Mouse (Mus musculus) forebrain, embryonic 14.5 days (tissue): Measurements from ENCODE around the gene Mad1l1. TPM values are rescaled to one million over a fixed set of nuclear protein-coding genes. Genes with fewer than 3 reads are reported as not detected.

Experiments used
- ATAC-seq: fragments of 200-750 bp; cut with Nextera tagmentation; 2 replicates; pipeline ENCODE4 v1.8.0; 2017; ENCODE audit warnings: mild to moderate bottlenecking, moderate library complexity
- DNase-seq: peaks from one replicate; pipeline ENCODE4 v3.0.0-alpha.2; 2015; ENCODE audit warnings: low spot score
- H3K27ac ChIP-seq: fragments of 300-500 bp; sonication (generic); 2 replicates; pipeline ENCODE4 v1.5.1; 2014; ENCODE audit warnings: low read depth, mild to moderate bottlenecking, control low read depth, low read length, moderate library complexity
- H3K27me3 ChIP-seq: fragments of 300-500 bp; sonication (generic); replicated peaks from 2 replicates; pipeline ENCODE4 v1.6.1; 2014; ENCODE audit warnings: low read length, control low read depth, mixed read lengths; ENCODE audit not compliant: control insufficient read depth, insufficient read depth
- H3K36me3 ChIP-seq: fragments of 300-500 bp; sonication (generic); 2 replicates; pipeline ENCODE4 v1.6.1; 2014; ENCODE audit warnings: low read length, control low read depth; ENCODE audit not compliant: control insufficient read depth, insufficient read depth
- H3K4me1 ChIP-seq: fragments of 300-500 bp; sonication (generic); 2 replicates; pipeline ENCODE4 v1.6.1; 2014; ENCODE audit warnings: antibody characterized with exemption, low read length, control low read depth; ENCODE audit not compliant: control insufficient read depth, insufficient read depth
- H3K4me2 ChIP-seq: fragments of 300-500 bp; sonication (generic); 2 replicates; pipeline ENCODE4 v1.6.1; 2014; ENCODE audit warnings: mild to moderate bottlenecking, control low read depth, low read length
- H3K4me3 ChIP-seq: fragments of 300-500 bp; sonication (generic); 2 replicates; pipeline ENCODE4 v1.5.1; 2014; ENCODE audit warnings: low read depth, low read length, control low read depth
- H3K9ac ChIP-seq: fragments of 300-500 bp; sonication (generic); 2 replicates; pipeline ENCODE4 v1.6.1; 2014; ENCODE audit warnings: mild to moderate bottlenecking, low read length, control low read depth, moderate library complexity
- H3K9me3 ChIP-seq: fragments of 300-500 bp; sonication (generic); replicated peaks from 2 replicates; pipeline ENCODE4 v1.6.1; 2016; ENCODE audit warnings: low read length, control low read depth, mixed read lengths; ENCODE audit not compliant: control insufficient read depth
- WGBS: fragments of 180-500 bp; shearing (Covaris S2); extraction: QIAGEN DNeasy Blood & Tissue Kit; methylation state at CpG from one replicate; pipeline ENCODE4 v1.1.7; 2014; 5-methylcytosine and 5-hydroxymethylcytosine counted together
- polyA plus RNA-seq: library from polyadenylated mRNA; unstranded; fragments of >200 nt; fragmentation: Nextera tagmentation; extraction: Ambion mirVana; gene quantifications from 2 replicates; pipeline ENCODE4 v1.2.1, GENCODE M21; 2014

Mad1l1 gene
- polyA plus RNA-seq, 1 experiment from 2014 or later: 29.2 TPM

DNA sequence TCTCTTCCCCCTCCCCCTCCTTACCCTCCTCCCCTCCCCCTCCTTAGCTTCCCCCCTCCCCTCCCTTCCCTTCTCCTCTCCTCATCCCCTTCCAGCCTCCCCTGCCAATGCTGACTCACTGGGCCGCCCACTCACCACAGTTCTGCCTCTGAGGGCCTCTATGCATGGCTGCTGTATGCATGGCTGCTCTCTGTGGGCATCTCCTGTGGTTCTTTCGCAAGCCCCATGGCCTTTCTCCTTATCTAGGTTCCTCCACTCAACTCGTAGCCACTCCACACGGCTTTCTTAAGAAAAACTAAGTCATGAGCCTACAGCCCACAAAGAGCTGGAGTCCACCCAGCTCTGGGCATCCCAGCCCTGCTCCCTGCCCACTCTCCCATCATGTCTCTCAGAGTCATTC, 172.1 kb downstream of the Mad1l1 start:
- Histone ChIP-seq H3K36me3 (no peaks in the 10 kb centered on the region), H3K4me3 (no peak overlapping the region), H3K27ac (no peak overlapping the region), H3K4me1 (no peaks in the 10 kb centered on the region), H3K27me3 (no peaks in the 10 kb centered on the region), H3K9me3 (no peaks in the 10 kb centered on the region), H3K4me2 (no peak overlapping the region), H3K9ac (no peak overlapping the region)
- no peak for DNase-seq
- no peak for ATAC-seq
- 89% methylated on average over 4 of the region's 4 CpGs for WGBS

DNA sequence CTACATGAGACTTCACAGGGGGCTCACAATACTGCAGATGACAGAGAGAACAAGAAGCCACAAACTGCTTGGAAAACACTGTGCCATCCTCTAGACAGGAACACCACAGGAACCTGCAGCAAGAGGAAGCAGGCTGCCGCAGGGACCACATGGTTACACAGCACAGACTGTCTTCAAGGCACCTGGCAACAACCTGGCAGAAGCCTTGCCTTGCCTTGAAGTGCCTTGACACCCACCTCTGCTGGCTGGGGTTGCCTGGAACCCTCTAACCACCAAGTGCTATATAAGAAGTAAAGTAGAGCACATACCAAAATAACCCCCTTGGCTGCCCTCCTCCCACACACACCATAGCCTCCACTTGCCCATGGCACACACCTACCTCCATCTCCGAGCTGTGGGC, 177.8 kb downstream of the Mad1l1 start:
- no peak overlapping the region for H3K4me2 ChIP-seq
- H3K27me3 ChIP-seq: no peaks in the 10 kb centered on the region
- no peaks in the 10 kb centered on the region for H3K4me1 ChIP-seq
- no peaks in the 10 kb centered on the region for H3K36me3 ChIP-seq
- DNase-seq: no peak
- H3K27ac ChIP-seq: no peak overlapping the region
- no peak overlapping the region for H3K9ac ChIP-seq
- no peak for ATAC-seq
- no peak overlapping the region for H3K4me3 ChIP-seq
- H3K9me3 ChIP-seq: no peaks in the 10 kb centered on the region
- 95% methylated on average over 2 of the region's 2 CpGs for WGBS

DNA sequence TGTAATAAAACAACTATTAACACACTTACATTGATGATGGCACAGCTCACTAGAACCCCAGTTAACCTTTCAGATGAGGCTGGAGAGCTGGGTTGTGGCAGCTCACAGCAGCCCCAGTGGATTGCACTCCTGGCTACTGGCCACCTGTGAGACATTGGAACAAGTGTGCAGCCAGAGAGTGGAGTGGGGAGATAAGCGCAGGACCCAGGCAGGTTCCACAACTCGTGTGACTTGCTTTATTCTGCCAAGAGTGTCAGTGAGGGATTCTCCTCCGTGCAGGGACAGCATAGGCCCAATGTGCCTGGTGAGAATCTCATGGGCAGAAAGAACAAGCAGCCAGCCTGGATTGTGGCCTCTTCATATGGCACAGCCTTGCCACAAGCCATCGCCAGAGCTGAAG, 180.0 kb downstream of the Mad1l1 start:
- no peak overlapping the region for H3K27ac ChIP-seq
- ATAC-seq: no peak
- no peak for DNase-seq

DNA sequence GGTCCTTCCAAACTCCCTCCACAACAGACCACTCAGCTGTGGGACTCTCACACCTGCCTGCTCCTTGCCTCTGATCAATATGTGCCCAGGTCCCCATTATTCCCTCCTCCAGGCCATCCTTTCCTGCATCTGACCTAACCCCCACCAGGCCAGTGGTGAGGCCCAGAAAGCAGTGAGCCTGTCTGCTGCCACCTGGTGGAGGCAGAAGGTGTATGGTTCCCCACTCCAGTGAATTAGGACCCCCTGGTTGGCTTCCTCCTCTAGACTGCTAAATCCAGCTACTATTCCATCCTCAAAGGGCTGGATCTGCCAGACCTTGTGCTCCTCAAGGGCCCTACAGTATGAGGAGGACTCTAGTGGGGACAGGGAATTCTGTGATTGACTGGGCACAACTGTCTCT, 181.1 kb downstream of the Mad1l1 start:
- no peaks in the 10 kb centered on the region for H3K36me3 ChIP-seq
- H3K27me3 ChIP-seq: no peaks in the 10 kb centered on the region
- no peak overlapping the region for H3K4me2 ChIP-seq
- ATAC-seq (peak; percentile 42; the same call in 1 of the 2 replicates), DNase-seq (peak; percentile 72)
- no peak overlapping the region for H3K4me3 ChIP-seq
- no peak overlapping the region for H3K9ac ChIP-seq
- H3K27ac ChIP-seq: no peak overlapping the region
- peaks cover 4% of the 10 kb centered on the region; the same call in 1 of the 2 replicates for H3K4me1 ChIP-seq
- H3K9me3 ChIP-seq: no peaks in the 10 kb centered on the region

More for the DNA sequence above, 180.0 kb downstream of the Mad1l1 start:
- Histone ChIP-seq H3K36me3 (no peaks in the 10 kb centered on the region), H3K9me3 (no peaks in the 10 kb centered on the region), H3K4me1 (no peaks in the 10 kb centered on the region), H3K9ac (no peak overlapping the region), H3K4me2 (no peak overlapping the region), H3K27me3 (no peaks in the 10 kb centered on the region), H3K4me3 (no peak overlapping the region)
- 91% methylated on average over 4 of the region's 4 CpGs for WGBS

DNA sequence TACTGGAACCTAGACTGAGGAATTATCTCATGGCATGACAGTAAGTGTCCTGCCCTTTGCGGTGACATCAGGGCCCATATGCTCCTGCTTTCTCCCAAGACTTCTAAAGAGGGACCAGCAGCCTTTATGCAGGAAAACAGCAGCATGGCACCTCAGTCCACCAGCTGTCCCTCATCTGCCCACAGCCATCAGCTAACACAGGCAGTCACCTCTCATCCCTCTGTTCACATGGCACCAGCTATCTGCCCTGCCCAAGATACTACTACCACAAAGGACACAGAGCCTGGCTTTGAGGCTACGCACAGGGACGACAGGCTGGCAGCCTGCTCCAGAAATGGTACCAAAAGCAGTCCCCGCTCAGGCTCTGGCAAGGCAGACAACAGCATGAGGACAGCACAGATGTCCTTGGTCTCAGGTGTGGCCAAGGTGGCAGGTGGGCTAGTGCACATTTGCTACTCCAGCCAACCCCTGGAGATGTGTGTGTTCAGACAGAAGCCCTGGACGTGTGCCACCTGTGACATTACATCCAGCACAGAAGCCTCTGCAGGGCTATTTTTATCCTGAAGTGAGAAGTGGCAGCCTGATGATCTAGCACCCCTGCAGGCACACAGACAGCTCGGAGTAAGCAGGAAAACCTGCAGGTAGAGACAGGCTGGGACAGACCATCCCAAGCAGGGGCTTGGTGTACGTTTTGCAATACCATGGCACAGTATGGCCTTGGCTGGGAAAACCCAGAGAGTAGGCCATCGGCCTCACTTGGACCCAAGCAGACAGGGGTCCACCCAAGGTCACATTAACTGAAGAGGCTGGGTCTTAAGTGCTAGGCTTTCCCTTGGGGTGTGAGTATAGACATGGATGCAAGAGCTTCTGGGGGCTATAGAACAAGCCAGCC, 185.4 kb downstream of the Mad1l1 start:
- Histone ChIP-seq H3K4me1 (peaks cover 4% of the 10 kb centered on the region; the same call in 1 of the 2 replicates), H3K9ac (no peak overlapping the region), H3K9me3 (no peaks in the 10 kb centered on the region), H3K4me3 (no peak overlapping the region), H3K4me2 (no peak overlapping the region), H3K27ac (0 out of 2 replicates have a peak overlapping the region, but pooled peaks have one; percentile 15), H3K27me3 (no peaks in the 10 kb centered on the region), H3K36me3 (no peaks in the 10 kb centered on the region)
- WGBS: 78% methylated on average over 8 of the region's 8 CpGs
- ATAC-seq (no peak), DNase-seq (peak; percentile 44)

DNA sequence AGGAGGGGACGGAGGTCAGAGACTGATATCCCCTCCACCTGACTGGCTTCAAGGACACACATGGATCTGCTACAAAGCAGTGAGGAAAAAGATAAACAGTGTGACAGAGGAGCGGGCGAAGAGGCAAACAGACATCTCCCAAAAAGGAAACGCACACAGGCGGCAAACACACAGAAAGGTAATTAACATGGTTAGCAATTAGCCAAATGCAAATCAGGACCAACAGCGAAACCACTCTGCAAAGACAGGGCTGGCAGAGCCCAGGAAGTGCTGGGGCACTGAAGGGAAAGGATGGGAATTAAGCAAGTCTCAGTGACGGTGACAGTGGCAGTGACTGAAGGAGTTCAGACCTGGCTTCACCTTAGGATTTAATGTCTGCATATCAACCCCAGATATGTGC, 187.3 kb downstream of the Mad1l1 start:
- ATAC-seq: no peak
- DNase-seq: peak; percentile 63
- 42% methylated on average over 7 of the region's 7 CpGs for WGBS
- Histone ChIP-seq H3K4me3 (no peak overlapping the region), H3K9ac (no peak overlapping the region), H3K36me3 (no peaks in the 10 kb centered on the region), H3K9me3 (no peaks in the 10 kb centered on the region), H3K4me1 (peaks cover 4% of the 10 kb centered on the region; the same call in 1 of the 2 replicates), H3K4me2 (no peak overlapping the region), H3K27me3 (0 out of 2 replicates have a peak, but pooled peaks cover 3% of the 10 kb centered on the region), H3K27ac (no peak overlapping the region)

DNA sequence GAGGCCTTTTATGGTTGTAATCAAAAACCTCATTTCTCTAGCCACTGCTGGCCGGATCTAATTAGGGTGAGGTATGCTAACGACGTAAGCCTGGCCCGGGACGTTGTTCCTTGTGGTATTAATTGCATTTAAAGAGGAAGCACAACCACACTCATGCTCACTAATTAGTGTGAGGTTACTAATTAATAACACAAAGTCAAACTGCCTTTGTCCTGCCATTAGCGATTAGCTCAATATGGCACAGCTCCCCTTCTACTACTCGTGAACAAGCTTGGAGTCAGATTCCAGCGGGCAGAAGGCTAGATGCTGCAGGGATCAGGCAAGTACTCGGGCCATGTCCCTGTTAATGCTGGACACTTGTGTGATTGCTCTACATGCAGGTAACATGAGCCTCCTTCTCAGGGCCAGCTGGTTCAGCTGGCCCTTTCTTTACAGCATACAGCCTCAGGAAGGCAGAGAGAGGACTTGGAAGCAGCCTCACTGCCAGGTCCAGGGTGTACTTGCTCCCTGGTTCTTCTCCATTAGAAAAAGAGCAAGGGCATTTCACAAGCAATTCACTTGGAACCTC, 192.9 kb downstream of the Mad1l1 start:
- Histone ChIP-seq H3K27ac (no peak overlapping the region), H3K4me2 (no peak overlapping the region), H3K27me3 (0 out of 2 replicates have a peak, but pooled peaks cover 3% of the 10 kb centered on the region), H3K9me3 (no peaks in the 10 kb centered on the region), H3K4me3 (no peak overlapping the region), H3K9ac (no peak overlapping the region), H3K4me1 (peaks cover 11% of the 10 kb centered on the region), H3K36me3 (no peaks in the 10 kb centered on the region)
- 7% methylated on average over 9 of the region's 9 CpGs for WGBS
- ATAC-seq (peak; percentile 68; the same call in 1 of the 2 replicates), DNase-seq (peak; percentile 73)

DNA sequence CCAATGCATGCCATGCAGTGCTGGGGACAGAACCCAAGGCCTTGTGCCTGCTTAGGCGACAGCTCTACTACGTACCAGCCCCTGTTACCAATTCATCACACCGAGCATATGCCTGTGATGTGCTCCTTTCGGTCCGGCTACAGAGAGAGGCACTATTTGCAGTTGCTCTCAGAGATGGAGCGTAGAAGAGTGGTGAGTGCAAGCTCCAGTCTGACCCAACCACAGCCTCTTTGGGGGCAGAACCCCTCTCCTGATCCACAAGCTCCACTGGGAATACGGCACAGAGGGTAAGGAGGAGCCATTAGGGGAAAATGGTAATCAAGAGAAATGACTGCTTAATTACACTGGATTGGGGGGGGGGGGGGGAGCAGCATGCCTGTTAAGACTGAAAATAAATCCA, 193.4 kb downstream of the Mad1l1 start:
- Histone ChIP-seq H3K4me3 (no peak overlapping the region), H3K27ac (no peak overlapping the region), H3K27me3 (0 out of 2 replicates have a peak, but pooled peaks cover 3% of the 10 kb centered on the region), H3K36me3 (no peaks in the 10 kb centered on the region), H3K4me1 (peaks cover 11% of the 10 kb centered on the region), H3K4me2 (no peak overlapping the region), H3K9me3 (no peaks in the 10 kb centered on the region), H3K9ac (no peak overlapping the region)
- DNase-seq (no peak), ATAC-seq (peak; percentile 22; the same call in 1 of the 2 replicates)
- WGBS: 34% methylated on average over 7 of the region's 7 CpGs

DNA sequence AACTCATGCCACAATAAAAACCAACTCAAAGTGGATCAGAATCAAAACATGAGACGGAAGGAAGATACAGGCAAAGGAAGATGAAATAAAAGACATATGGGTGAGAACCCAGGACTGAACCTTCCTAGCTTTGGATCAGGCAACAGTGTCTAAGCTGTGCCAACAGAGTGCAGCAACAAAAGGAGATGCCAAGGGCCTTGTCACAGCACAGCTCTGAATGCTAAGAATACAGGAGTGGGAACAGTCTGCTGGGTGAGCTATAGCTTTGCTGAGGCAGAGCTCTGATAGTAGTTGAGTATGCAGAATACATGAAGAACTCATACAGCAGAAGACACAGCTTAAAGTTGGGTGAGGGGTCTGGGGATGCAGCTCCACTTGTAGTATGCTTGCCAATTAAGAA, 196.7 kb downstream of the Mad1l1 start:
- WGBS: 75% methylated on average over 1 of the region's 1 CpGs
- ATAC-seq: no peak
- no peaks in the 10 kb centered on the region for H3K27me3 ChIP-seq
- H3K27ac ChIP-seq: no peak overlapping the region
- H3K4me1 ChIP-seq: peaks cover 22% of the 10 kb centered on the region
- H3K9me3 ChIP-seq: no peaks in the 10 kb centered on the region
- H3K4me2 ChIP-seq: no peak overlapping the region
- no peaks in the 10 kb centered on the region for H3K36me3 ChIP-seq
- H3K9ac ChIP-seq: no peak overlapping the region
- peak; percentile 51 for DNase-seq
- no peak overlapping the region for H3K4me3 ChIP-seq
